Mouse (Mus musculus) spleen, postnatal 4 days (tissue): ENCODE data around the gene Ube2d2b.

Experiments used
- DNase-seq, 2 experiments: peaks; one replicate each; pipeline ENCODE4 v3.0.0; 2022; ENCODE audit warnings: low spot score in 2 of 2

Ube2d2b gene

DNA sequence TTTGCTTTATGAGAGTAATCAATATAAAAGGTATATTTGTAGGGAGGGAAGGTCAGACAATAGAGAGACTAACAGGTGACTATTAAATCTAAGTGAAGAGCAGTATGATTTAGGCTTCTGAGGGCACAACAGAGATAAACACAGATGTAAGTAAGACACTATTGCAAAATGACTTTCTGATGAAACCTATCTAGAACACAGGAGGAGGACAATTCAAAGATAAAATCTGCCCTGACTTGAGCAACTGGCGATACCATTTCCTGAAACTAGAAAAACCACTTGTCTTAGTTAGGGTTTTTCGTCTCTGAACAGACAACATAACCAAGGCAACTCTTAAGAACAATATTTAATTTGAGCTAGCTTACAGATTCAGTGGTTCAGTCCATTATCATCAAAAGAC is 25.6 kb downstream of the Ube2d2b start:
- no peak for DNase-seq

DNA sequence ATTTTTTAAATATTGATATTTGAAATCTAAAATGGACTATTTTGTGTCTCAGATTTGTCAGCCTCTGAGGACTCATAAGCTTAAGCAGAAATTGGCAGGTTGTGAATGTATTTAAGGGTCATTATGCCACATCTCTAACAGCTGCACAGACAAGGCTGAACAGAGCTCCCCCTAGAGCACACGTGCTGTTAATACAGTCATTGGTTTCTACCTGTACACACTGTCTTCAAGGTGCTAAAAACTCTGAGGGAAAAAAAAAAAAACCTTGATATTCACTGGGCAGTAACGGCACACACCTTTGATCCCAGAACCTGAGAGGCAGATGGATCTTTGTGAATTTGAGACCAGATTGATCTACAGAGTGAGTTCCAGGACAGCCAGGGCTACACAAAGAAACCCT is 29.1 kb downstream of the Ube2d2b start:
- no peak for DNase-seq

DNA sequence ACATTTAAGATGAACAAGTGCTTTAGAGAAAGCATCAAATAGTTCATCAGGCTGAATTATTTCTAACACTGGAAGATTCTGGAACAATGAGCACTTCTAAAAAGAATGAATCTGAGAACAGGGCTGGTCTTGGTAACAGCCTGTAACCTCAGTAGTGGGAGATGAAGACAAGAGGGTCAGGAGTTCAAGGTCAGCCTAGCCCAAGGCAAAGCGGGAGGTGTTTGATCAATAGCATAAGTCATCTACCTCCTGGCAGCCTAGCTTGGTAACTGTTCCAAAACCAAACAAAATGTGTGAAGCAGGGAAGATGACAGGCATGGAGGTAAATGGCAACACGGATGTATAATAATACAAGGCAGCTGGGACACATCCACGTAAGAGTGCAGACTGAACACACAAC is 34.1 kb downstream of the Ube2d2b start:
- DNase-seq, result no peak

DNA sequence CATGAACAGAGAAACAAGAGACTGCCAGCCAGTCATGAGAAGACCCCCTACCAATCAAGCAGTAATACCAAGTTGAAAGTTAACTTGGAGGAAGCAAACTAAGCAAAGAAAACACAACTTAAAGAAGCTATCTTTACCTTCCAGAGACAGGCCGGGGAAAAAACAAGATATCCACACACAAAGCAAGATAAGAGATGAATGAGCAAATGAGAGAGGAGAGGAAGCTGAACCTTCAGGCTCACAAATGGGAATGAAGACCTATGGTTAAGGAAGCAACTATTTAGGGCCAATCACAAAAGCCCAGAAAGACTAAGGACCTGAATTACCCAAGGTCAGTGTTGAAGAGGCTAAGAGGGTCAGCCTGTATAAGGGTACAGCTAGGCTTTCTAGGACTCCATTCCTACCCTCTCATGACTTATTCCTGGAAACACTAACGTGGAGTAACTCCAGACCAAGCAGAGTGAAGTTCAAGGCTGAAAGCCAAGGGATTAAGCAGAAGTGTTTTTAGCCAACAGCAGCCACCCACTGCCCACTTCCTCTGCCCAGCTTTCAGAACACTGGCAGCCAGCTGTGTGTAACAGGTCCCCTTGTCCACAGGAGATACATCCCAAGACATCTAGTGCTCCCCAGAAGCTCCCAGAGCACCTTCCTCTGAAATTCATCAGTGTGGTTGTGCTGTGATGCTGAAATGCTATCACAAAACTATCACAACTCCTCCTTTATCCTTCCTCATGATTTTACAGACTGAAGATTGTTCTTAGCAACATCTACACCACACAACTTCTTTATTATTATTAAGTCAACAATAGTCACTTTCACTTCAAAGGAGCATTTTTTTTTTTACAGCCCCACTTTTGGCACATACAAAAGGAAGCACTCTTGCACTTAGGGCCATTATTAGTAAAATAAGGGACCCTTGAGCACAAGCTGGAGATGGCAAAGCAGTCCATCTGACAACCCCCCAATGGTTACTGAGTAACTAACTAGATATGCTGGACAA is 36.5 kb downstream of the Ube2d2b start:
- DNase-seq, result peak in 1 of 2 experiments; percentile 64

DNA sequence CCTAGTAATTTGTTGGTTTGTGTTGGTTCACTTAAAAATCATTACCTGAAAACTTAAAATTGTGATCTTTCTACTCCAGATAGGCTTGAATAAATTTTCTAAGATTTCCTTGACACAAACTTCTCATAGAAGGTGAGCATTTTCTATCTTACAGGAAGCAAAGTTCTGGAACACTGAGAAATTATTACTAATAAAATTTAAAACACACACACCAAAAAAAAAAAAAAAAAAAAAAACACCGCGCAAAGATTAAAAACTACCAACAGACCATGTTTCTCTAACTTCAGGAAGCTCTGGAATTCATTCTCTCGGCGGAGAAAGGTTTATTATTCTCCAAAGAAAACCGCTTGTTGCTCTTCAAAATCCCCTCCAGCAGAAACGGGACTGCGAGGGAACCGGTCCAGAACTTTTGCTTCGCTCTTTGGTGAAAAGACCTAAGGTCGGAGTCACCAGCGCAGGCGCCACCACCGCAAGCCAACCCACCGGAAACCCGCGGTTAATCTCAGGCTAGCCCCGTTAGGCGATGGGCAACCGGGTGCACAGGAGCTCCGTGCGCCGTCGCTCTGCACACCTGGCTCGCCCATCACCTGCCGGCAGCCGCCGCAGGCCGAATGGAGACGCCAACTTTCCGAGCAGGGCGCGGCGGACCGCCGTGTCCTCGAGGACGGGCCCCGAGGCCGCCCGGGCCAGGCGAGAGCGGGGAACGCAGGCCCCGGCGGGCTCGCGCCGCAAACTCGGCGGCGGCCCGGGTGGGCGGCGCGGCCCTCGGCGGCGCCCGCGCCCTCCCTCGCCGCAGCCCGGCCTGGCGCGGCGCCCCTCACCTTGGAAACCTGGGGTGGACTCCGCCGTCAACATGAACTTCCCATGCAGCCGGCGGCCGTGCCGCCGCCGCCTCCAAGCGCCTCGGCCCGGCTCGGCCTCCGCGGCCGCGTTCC is 38.3 kb downstream of the Ube2d2b start:
- peak; percentile 66 to 83 for DNase-seq

DNA sequence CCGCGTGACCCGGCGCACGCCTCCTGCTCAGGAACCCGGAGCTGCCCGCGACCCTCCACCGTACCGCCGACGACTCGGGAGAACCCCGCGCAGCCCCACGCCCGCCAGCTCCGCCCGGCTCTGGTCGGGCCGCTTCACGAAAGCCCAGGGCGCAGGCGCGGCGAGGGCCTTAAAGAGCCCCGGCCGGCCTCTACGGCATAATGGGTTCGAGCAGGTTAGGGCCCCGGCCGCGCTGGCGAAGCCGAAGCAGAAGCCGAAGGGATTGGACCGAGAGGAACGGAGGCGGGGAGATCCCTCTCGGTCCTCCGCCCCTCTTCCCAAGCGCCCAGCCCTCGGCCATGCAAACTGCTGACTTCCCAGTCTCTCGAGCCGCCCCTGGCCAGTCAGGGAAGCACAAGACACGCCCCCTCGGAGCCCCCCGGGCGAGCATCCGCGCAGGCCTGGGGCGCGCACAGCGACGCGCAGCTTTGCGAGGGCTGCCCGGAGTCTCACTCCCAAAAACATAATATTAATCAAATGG is 39.1 kb downstream of the Ube2d2b start:
- peak; percentile 84 to 91 for DNase-seq

DNA sequence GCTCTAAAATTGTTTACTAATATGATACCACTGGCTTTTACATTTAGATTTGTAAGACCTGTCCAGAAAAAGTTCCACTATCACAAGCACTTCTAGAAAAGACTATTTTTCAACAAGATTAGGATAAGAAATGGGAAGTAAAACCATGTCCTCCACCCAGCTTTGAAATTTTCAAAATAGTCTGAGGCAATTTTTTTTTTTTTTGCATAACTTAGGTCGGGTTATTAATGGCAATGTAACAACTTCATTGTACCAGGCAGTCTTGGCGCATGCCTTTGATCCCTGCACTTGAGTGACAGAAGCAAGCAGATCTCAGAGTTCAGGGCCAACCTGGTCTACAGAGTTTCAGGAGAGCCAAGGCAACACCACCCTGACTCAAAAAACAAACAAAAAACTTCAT is 39.8 kb downstream of the Ube2d2b start:
- DNase-seq, result no peak

DNA sequence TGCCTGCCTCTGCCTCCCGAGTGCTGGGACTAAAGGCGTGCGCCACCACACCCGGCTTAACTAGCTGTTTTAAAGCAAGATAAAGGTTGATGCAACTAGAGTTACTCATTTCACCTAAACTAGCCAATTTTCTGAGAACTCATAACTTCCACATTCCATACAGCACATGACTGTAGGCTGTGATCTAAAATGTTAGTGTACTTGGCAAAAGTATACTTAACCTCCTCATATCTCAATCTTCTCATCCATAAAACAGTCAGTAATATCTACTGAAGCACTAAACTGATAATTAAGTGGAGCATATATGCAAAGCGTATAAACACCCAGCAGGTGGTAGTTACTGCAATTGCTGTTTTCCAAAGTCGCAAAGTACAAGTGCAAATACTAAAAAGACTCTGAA is 43.4 kb downstream of the Ube2d2b start:
- no peak for DNase-seq

DNA sequence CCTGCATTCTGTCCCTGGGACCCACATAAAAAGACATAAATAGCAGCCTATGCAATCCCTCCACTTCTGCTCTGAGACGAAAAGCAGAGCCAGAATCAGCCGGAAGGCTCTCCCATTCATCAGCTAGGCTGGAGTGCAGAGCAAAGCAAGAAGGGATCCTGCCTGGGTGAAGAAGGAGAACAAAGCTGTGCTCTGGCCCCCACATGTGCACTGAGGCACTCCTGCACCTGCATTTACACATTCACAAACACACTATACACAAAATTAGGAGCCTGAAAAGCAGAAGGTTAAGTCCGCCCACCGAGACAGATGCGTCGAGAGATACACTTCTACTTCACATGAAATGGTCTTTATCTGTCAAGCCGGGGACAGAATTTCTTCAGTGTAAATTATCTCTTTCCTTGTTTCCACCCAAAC is 44.0 kb downstream of the Ube2d2b start:
- peak; percentile 50 to 68 for DNase-seq

DNA sequence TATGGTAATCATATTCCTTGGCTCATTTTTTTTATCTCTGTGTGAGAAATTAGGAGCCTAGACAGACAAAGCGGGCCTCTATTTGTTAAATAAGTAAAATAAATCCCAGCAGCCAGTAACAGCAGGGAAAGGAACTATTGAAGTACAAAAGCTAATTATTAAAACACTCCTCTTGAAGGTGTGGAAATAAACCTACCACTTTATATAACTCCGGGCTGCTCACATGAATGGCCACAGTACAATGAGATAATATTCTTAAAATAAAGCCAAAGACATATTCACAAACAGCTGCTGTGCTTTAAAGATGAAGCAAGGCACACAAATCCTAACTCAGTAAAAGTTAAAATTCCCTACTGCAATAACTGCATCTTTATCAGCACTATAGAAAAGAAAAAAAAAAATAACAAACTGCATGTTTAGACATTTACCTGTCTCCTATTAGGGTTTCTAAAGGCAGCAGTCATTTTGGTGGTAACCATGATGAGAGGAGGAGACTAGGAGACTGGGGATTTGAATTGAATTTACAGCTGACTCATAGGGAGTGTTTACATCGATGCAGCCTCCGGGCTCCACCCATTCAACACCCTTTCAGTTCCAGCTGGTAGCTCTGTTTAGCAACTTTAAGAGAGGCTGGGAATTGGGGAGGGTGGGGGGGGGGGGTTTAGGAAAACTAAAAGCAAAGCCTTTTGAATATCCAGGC is 44.8 kb downstream of the Ube2d2b start, which contains the start of gene Evi5:
Gene Evi5 (minus strand): TSS at position 547 of the 700 bp plus-strand sequence.
- peak in 1 of 2 experiments; percentile 59 for DNase-seq

DNA sequence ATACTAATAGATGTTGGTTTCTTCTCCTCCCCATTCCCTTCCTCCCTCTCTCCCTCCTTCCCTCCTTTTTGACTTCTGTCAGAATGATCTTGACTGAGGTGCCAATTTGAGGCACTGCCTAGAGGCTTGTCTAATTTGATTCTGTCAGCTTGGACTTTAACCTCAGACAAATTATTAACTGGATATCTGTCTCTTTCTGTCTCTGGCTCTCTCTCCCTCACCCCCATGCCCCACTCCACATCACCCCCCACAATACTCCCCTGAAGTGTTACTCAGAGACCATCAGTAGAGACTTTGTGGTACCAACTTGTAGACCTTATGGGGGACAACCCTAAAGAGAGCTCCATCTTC is 45.3 kb downstream of the Ube2d2b start:
- no peak for DNase-seq

DNA sequence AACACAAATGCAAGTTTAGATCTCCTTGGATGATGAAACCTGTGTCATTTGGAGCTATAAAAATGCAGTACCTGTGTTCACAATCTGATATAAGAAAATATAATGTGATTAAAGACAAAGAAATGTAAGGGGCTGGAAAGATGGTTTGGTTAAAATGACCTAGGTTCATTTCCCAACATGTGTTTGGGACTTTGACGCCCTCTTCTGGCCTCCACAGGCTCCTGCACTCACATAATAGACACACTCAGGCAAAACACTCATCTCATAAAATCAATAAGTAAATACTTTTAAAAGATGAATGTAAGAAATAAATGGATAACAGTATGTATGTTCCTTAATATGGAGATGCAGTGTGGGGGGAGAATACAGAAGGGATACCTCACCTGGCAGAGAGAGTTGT is 47.2 kb downstream of the Ube2d2b start:
- DNase-seq, result no peak

DNA sequence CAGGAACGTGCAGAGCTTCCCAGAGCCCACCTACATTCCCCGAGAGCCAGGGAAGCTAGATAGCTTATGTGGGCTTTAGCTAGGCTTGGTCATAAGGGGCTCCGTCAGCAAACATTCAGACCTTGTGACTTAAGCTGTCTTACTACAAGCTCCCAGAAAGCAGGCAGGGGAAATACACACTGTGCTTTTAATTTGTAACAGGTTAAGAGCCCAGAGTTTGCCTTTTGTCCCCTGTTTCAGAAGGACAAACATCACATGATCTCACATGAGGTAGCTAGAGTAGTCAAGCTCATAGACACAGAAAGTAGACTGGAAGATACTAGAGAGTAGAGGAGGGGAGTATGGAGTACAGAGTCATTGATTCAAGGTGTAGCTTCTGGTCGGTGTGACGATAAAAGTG is 50.8 kb downstream of the Ube2d2b start:
- no peak for DNase-seq
